Mouse (Mus musculus) cerebellum, adult 2 months (tissue): ENCODE measurements around the gene Trmt10b. TPM values are rescaled to one million over a fixed set of nuclear protein-coding genes. Genes with fewer than 3 reads are reported as not detected.

Experiments used
- DNase-seq, 2 experiments: peaks; one replicate each; pipeline ENCODE4 v3.0.0; 2021
- H3K27ac ChIP-seq: fragments of 200-500 bp; 2 replicates; pipeline ENCODE4 v1.5.1; 2012; ENCODE audit warnings: low read length, control low read depth, inconsistent platforms; ENCODE audit not compliant: insufficient read depth
- H3K27me3 ChIP-seq: fragments of 200-500 bp; 2 replicates; pipeline ENCODE4 v1.6.1; 2012; ENCODE audit warnings: inconsistent platforms, mild to moderate bottlenecking, low read length, moderate library complexity; ENCODE audit not compliant: control insufficient read depth, insufficient read depth
- H3K4me1 ChIP-seq: fragments of 200-500 bp; 2 replicates; pipeline ENCODE4 v1.6.1; 2011; ENCODE audit warnings: low read length; ENCODE audit not compliant: control insufficient read depth, insufficient read depth
- H3K4me3 ChIP-seq: fragments of 200-500 bp; replicated peaks from 2 replicates; pipeline ENCODE3; 2011; ENCODE audit warnings: mild to moderate bottlenecking, low read depth, low read length, control low read depth; ENCODE audit not compliant: insufficient read depth
- CTCF ChIP-seq: fragments of 200-500 bp; IDR thresholded peaks from 2 replicates; pipeline ENCODE4 v1.5.1; 2011; ENCODE audit warnings: low read depth, mild to moderate bottlenecking, control low read depth, low read length, moderate library complexity, borderline replicate concordance; ENCODE audit not compliant: insufficient read depth
- POLR2A ChIP-seq: fragments of 200-500 bp; IDR thresholded peaks from 2 replicates; pipeline ENCODE4 v1.6.1; 2011; ENCODE audit warnings: low read length, control low read depth, borderline replicate concordance; ENCODE audit not compliant: insufficient read depth
- WGBS: fragments of 180-500 bp; shearing (Covaris S2); methylation state at CpG from one replicate; pipeline ENCODE4 v1.1.7; 2018; 5-methylcytosine and 5-hydroxymethylcytosine counted together
- polyA plus RNA-seq: library from polyadenylated mRNA; depleted of rRNA; stranded (reverse); fragments of >200 nt; gene quantifications from 2 replicates; pipeline ENCODE4 v1.2.3, GENCODE M21; 2012; rRNA removed

Gene Trmt10b
- 14.8 and 15.4 TPM in 2 replicates for polyA plus RNA-seq

DNA sequence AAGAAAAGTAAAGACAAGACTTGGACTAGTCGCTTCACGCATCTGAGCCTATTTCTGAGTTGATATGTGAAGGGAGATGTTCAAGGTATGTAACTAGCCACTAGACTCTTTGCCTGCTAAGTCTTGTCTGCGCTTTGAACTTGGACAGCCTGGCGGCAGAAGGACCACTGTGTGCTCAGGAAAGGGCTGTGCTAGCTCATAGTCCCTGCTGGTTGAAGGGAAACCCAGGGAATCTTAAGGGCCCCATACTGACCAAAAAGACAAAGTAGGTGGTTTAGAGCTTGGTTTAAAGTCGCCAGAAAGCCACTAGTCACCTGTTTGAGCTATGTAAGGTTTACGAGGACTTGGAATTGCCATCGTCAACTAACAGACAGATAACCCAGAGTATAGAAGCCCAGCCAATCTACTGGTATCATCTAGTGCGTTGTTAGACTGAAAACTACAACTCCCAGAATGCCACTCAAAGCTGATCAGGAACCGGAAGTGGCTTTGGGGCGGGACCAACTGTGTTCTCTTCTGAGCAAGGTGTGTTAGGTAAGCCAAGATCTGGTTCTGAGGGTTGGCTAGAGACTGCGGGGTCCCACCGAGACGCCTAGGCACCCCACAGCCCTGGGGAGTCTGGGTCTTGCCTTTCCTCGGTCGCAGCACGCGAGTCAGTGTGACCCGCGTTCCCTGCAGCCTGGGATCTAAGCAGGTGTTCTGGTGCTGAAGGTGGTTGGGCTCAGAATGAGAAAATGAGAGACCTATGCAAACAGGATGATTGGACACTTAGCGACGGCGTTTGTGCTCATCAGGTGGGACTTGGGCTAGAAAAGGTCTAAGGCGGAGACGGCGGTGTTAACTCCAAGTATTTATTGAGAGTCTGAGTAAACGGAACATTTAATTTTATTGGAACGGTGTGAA lies at the start of gene Trmt10b:
Gene Trmt10b, plus strand, starts transcription at position 466 of the 903 bp plus-strand sequence.
- TF ChIP-seq POLR2A (peak; percentile 80; the same call in 1 of the 2 replicates), CTCF (no peak)
- Histone ChIP-seq H3K4me3 (peak within 1 kb of the TSS; percentile 99), H3K4me1 (no peaks in the 10 kb centered on the region; the same call in 1 of the 2 replicates), H3K27me3 (no peaks in the 10 kb centered on the region), H3K27ac (peak within 1 kb of the TSS; percentile 45; the same call in 1 of the 2 replicates)
- peak; percentile 80 to 87 for DNase-seq
- 17% methylated on average over 27 of the region's 27 CpGs for WGBS

DNA sequence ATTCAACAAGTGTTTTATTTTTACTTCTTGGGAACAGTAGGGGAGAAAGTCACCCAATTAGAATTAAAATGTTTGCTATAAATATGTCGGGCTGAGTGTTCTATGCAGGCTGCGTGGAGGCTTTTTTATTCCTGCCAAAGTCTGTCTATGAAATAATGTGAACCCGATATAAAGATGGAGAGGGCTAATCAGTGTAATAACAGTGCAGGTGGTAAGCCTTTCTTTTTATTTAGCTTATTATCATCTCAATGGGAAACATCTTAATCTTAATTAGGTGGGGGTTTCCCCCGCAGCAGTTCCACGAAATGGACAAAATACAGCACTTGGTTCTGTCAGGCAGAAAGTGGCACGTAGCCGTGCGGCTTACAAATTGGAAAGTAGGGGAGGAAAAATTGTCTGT lies 45.7 kb upstream of the Trmt10b start:
- 69% methylated on average over 8 of the region's 8 CpGs for WGBS
- Histone ChIP-seq H3K4me3 (no peak overlapping the region), H3K27ac (no peak overlapping the region), H3K27me3 (no peaks in the 10 kb centered on the region), H3K4me1 (no peaks in the 10 kb centered on the region)
- DNase-seq = no peak
- TF ChIP-seq POLR2A (no peak), CTCF (no peak)

DNA sequence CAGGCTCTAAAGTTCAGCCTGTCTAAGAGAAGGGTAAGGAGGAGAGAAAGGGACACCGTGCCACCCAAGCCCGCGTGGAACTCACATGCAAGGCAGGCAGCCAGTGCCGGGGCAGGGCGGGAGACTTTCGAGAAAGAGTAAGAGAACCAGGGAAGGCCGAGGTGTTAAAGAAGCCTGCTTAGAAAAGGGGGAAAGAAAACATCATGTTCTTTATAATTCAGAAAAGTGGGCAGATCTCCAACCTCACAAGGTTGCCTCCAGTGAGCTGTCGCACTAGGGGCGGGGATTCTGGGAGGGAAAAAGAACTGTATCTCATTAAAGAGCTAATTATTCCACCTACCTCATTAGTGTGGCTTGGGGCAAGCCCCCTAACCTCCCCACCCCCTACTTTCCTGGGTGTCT lies 44.1 kb upstream of the Trmt10b start:
- H3K4me1 ChIP-seq = no peaks in the 10 kb centered on the region
- no peaks in the 10 kb centered on the region for H3K27me3 ChIP-seq
- 40% methylated on average over 9 of the region's 9 CpGs for WGBS
- peak in 1 of 2 experiments; percentile 3 for DNase-seq
- no peak overlapping the region for H3K4me3 ChIP-seq
- TF ChIP-seq POLR2A = no peak
- no peak for TF ChIP-seq CTCF
- no peak overlapping the region for H3K27ac ChIP-seq

DNA sequence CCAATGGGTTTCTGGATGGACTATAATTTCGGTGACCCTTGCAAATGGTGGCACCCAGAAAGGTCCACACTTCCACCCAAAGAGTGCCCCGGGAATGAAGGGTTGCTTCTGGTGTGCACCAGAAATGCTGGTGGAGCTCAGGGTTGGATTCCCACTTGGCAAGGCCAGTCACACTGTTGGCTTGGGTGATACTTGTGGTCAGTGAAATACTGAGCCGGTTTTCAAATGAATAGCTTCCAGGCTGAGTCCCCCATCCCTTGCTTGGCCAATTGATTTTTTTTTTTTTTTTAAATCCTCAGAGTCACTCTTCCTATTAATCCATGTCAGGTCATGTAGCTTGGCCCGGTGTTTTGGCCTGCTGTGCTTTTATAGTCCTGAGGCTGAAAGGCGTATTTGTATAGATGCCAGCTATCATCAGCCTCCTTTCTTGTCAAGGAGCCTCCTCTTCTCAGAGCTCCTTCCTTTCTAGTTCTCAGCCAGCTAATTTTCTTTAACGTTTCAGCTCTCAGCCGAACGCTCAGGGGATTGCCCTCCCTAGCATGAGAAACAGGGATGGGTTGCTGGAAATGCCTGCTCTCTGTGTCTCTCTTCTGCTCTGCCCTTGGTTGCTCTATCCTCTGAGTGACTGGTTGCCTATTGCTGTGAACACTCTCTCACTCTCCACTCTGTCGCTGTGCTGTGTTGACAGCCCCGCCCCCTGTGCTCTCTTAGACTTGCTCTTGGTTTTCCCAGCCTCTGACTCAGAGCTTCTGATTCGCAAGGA lies 42.9 kb upstream of the Trmt10b start:
- Histone ChIP-seq H3K4me1 (no peaks in the 10 kb centered on the region), H3K4me3 (no peak overlapping the region), H3K27ac (no peak overlapping the region), H3K27me3 (no peaks in the 10 kb centered on the region)
- no peak for TF ChIP-seq CTCF
- TF ChIP-seq POLR2A = no peak
- 26% methylated on average over 11 of the region's 11 CpGs for WGBS
- peak in 1 of 2 experiments; percentile 24 for DNase-seq

DNA sequence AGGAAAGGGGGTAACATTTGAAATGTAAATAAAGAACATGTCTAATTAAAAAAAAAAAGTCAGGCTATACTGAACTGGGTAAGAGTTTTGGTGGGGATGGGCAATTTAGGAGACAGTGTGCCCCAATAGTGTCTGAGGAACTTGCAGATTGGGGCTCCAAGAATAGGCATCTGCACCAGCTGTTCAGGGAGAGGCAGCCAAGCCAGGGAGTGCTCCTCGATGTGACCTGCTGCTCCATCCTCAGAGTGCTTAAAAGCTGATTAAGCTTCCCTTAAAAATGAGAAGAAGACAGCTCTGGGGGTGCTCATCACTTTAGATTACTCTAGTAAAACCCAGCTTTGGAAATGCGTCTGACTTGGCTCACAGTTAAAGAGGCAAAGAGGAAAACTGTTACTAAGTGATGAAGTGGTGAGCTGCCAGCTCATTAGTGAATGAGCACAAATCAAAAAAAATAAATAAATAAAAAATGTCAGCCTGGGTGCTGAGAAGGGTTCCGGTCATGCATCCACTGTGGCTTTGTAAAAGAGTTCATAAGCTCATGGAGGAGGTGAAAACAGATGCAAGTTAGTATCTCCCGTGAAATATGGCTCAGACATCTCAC lies 37.6 kb upstream of the Trmt10b start:
- no peak overlapping the region for H3K4me3 ChIP-seq
- TF ChIP-seq CTCF (no peak), POLR2A (no peak)
- H3K27me3 ChIP-seq = no peaks in the 10 kb centered on the region
- H3K27ac ChIP-seq = no peak overlapping the region
- H3K4me1 ChIP-seq = no peaks in the 10 kb centered on the region
- WGBS = 39% methylated on average over 4 of the region's 4 CpGs
- DNase-seq = no peak

DNA sequence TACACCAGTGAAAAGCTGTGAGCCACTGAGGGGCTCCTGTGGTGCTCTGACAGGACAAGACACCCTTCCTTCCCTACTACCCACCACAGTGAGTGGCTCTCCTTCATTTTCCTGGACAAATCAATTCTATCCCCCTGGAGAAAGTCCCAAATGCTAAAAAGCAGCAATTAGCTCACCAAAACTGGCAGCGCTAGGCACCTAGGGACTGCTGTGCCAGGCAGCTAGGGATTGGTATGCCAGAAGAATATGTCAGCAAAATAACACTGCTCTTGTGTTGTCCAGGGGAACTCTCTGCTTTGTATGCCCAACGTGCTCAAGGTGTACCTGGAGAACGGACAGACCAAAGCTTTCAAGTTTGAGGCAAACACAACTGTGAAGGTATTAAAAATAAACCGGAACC lies 35.4 kb upstream of the Trmt10b start:
- 51% methylated on average over 4 of the region's 4 CpGs for WGBS
- Histone ChIP-seq H3K4me1 (no peaks in the 10 kb centered on the region), H3K4me3 (no peak overlapping the region), H3K27ac (no peak overlapping the region), H3K27me3 (no peaks in the 10 kb centered on the region)
- TF ChIP-seq POLR2A (no peak), CTCF (no peak)
- no peak for DNase-seq

DNA sequence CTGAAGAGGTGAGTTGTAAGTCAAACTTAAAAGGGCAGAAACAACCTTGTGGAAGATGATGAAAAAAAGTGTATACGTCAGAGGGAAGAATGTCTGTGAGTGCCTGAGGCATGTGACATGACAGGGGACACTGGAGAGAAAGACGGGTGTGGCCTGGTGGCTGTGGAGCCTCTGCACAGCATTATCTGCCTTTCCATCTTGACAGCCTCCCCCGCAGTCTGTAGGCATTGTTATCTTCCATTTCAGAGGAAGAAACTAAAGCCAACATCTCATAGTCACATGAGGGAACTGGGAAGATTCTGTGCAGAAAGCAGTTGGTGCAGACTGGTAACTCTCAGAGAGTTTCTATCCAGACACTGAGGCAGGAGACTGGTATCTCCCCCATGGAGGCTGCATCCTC lies 29.0 kb upstream of the Trmt10b start:
- Histone ChIP-seq H3K27ac (no peak overlapping the region), H3K4me3 (no peak overlapping the region), H3K4me1 (no peaks in the 10 kb centered on the region), H3K27me3 (no peaks in the 10 kb centered on the region)
- WGBS = 91% methylated on average over 3 of the region's 3 CpGs
- no peak for DNase-seq
- TF ChIP-seq POLR2A (no peak), CTCF (no peak)
